ENCODE assay signal across 17 mouse cellular contexts in the genomic region with DNA sequence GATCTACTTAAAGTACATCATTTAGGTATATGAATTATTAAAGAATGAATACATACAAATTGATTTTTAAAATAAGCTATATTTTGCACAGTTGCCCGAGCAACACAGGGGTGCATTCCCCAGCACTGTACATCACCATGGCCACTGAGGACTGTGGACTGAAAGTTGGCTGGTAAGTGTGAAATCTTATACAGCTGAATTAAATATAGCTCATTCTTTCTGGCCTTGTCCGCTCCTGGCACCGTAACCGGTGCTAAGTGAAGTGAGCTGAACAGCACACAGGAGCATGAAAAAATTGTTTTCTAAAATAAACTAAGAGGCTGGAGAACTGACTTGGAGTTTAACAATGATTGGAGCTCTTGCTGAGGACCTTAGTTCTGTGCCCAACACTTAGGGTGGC.
A peak's percentile ranks its signal among the peaks of the same experiment; 100 is the strongest.
DNase-seq lines count a peak whose midpoint lies in the region; ATAC-seq and TF ChIP-seq lines count a peak whose summit lies in the region.
"Had no signal": no experiment of that assay in that cellular context is flagged by ENCODE, and none has a peak within 500 bp of the region (broad histone marks: within the 10 kb centered on the region; RNA-seq: fewer than 3 reads in every experiment).

No protein-coding gene starts in this region.

- peak overlapping the region; percentile 68 for H3K27ac ChIP-seq in gastrocnemius, adult 2 months
- H3K27ac ChIP-seq: heart, embryonic 13.5 days; limb, embryonic 12.5 days; liver, embryonic 14.5 days had no signal

- peak; percentile 56; the same call in 1 of the 2 replicates for ATAC-seq in cerebellum, adult (ENCODE audit: insufficient number of reproducible peaks, low FRiP score, low TSS enrichment)
- ATAC-seq: activated CD4-positive, CD25-positive, alpha-beta regulatory T cell, adult 4 months; forebrain, embryonic 14.5 days; lung, postnatal 0 days had no signal

- no peak for DNase-seq in cerebellum, adult 18-20 months
- peak; percentile 57 for DNase-seq in gastrocnemius, adult 2 months
- DNase-seq in gastrocnemius, postnatal 25 days = no peak
- peak; percentile 48 for DNase-seq in right cerebral cortex, adult 18-20 months
- no peak for DNase-seq in right cerebral cortex, postnatal 4 days
- DNase-seq in layer of hippocampus, adult 11-12 months (ENCODE audit: low spot score) = no peak
- DNase-seq in ovary, postnatal 10 days (ENCODE audit: low spot score) = no peak
- DNase-seq: adrenal gland, postnatal 36 days; kidney, adult 2 months; layer of hippocampus, postnatal 36 days had no signal

- intact Hi-C loops in gastrocnemius, adult 2 months (cut with DNase I) = no loop called here

- no peak overlapping the region for H3K4me3 ChIP-seq in gastrocnemius, adult 2 months
- H3K4me3 ChIP-seq: heart, embryonic 13.5 days; limb, embryonic 12.5 days had no signal

- TF ChIP-seq CTCF in gastrocnemius, adult 2 months (IDR thresholded peaks at IDR 0.05) = no peak

Comparison
In these comparisons a context has a peak if more than half of its experiments do, and no peak if none do; other contexts are left out.
1. DNase-seq: peak in gastrocnemius, adult 2 months (single experiment) and right cerebral cortex, adult 18-20 months (single experiment); none in cerebellum, adult 18-20 months (0 of 2), gastrocnemius, postnatal 25 days (single experiment), right cerebral cortex, postnatal 4 days (single experiment), layer of hippocampus, adult 11-12 months (single experiment) and ovary, postnatal 10 days (single experiment).